ENCODE assay signal across 9 mouse cellular contexts in genomic region chr7:134552051-134552451, GRCm38 (mm10).
DNase-seq lines count a peak whose midpoint lies in the region; ATAC-seq lines count a peak whose summit lies in the region.
"Had no signal": no experiment of that assay in that cellular context is flagged by ENCODE, and none has a peak within 500 bp of the region (broad histone marks: within the 10 kb centered on the region; RNA-seq: fewer than 3 reads in every experiment).

No protein-coding gene starts in this region.

- H3K4me1 ChIP-seq in hindbrain, embryonic 15.5 days (replicated peaks) = peaks cover 22% of the 10 kb centered on the region
- H3K4me1 ChIP-seq in hindbrain, embryonic 11.5 days (replicated peaks; ENCODE audit: control insufficient read depth, insufficient read depth, low read length) = no peaks in the 10 kb centered on the region

- H3K4me2 ChIP-seq in hindbrain, embryonic 15.5 days = no peak overlapping the region
- no peak overlapping the region for H3K4me2 ChIP-seq in hindbrain, embryonic 11.5 days (replicated peaks; ENCODE audit: low read depth, low read length)

- H3K4me3 ChIP-seq in hindbrain, embryonic 15.5 days = no peak overlapping the region
- no peak overlapping the region for H3K4me3 ChIP-seq in hindbrain, embryonic 11.5 days (ENCODE audit: low read depth, low read length)

- DNase-seq in hindbrain, embryonic 11.5 days (ENCODE audit: low spot score) = no peak
- DNase-seq in adrenal gland, postnatal 14 days = peak; percentile 52
- DNase-seq in heart, adult 9 months (ENCODE audit: low spot score in 2 of 2) = peak; percentile 31 to 35
- DNase-seq in layer of hippocampus, postnatal 10 days (ENCODE audit: low spot score in 2 of 2) = peak; percentile 28 to 33
- DNase-seq in natural killer cell, adult 2 months (ENCODE audit: low spot score in 2 of 2) = no peak
- DNase-seq in spleen, postnatal 14 days (ENCODE audit: low spot score in 2 of 2) = no peak
- DNase-seq: cerebellum, adult 9-10 months had no signal

- WGBS in hindbrain, embryonic 15.5 days = 55% methylated on average over 6 of the region's 6 CpGs
- WGBS in hindbrain, embryonic 11.5 days = 75% methylated on average over 6 of the region's 6 CpGs

- H3K9ac ChIP-seq in hindbrain, embryonic 15.5 days = no peak overlapping the region
- H3K9ac ChIP-seq in hindbrain, embryonic 11.5 days (ENCODE audit: low read depth, low read length) = no peak overlapping the region

- 0 out of 2 replicates have a peak, but pooled peaks have one; percentile 27 for ATAC-seq in hindbrain, embryonic 15.5 days (ENCODE audit: low FRiP score, low read depth)
- no peak for ATAC-seq in hindbrain, embryonic 11.5 days (ENCODE audit: low FRiP score)
- no peak for ATAC-seq in CD4-positive, CD25-positive, alpha-beta regulatory T cell, adult 4 months

- no peaks in the 10 kb centered on the region for H3K36me3 ChIP-seq in hindbrain, embryonic 15.5 days
- no peaks in the 10 kb centered on the region for H3K36me3 ChIP-seq in hindbrain, embryonic 11.5 days (ENCODE audit: control insufficient read depth, insufficient read depth, low read length)

- no peak overlapping the region for H3K27ac ChIP-seq in hindbrain, embryonic 15.5 days (replicated peaks)
- H3K27ac ChIP-seq in hindbrain, embryonic 11.5 days (ENCODE audit: low read depth, low read length) = no peak overlapping the region

- no peaks in the 10 kb centered on the region for H3K27me3 ChIP-seq in hindbrain, embryonic 15.5 days
- H3K27me3 ChIP-seq in hindbrain, embryonic 11.5 days (ENCODE audit: control insufficient read depth, insufficient read depth, low read length) = no peaks in the 10 kb centered on the region

- H3K9me3 ChIP-seq in hindbrain, embryonic 15.5 days = no peaks in the 10 kb centered on the region
- H3K9me3 ChIP-seq in hindbrain, embryonic 11.5 days (ENCODE audit: control insufficient read depth, low read length) = no peaks in the 10 kb centered on the region

Comparison
In these comparisons a context has a peak if more than half of its experiments do, and no peak if none do; other contexts are left out.
1. DNase-seq: peak in adrenal gland, postnatal 14 days (single experiment), heart, adult 9 months (2 of 2) and layer of hippocampus, postnatal 10 days (2 of 2); none in hindbrain, embryonic 11.5 days (single experiment), natural killer cell, adult 2 months (0 of 2) and spleen, postnatal 14 days (0 of 2).